Mouse (Mus musculus) layer of hippocampus, adult 8-10 months (tissue): ENCODE results near the gene Gabbr2. TPM values are rescaled to one million over a fixed set of nuclear protein-coding genes. Genes with fewer than 3 reads are reported as not detected.
A peak's percentile ranks its signal among the peaks of the same experiment; 100 is the strongest.
"Not testable (repeated sequence)": the region's sequence is repeated elsewhere in the genome, so short reads cannot be mapped to it uniquely, and the experiment has no call there.

Experiments
- DNase-seq, 2 experiments: peaks; one replicate each; pipeline ENCODE4 v3.0.0; 2022; ENCODE audit warnings: low spot score in 2 of 2
- total RNA-seq, 4 experiments: library from RNA; stranded (reverse); gene quantifications; 2 replicates each; pipeline ENCODE4 v1.2.4; 2022

Gabbr2 gene
- total RNA-seq, 4 experiments from 2014 or later = 175 to 209 (median 187) TPM

GRCm38 (mm10) chr4:46664123-46665009 lies 327.3 kb downstream of the Gabbr2 start:
- peak in 1 of 2 experiments; percentile 40 for DNase-seq

GRCm38 (mm10) chr4:46661433-46661832 lies 330.2 kb downstream of the Gabbr2 start:
- no peak for DNase-seq

- no peak for DNase-seq
Observed at GRCm38 (mm10) chr4:46658946-46659345, 332.7 kb downstream of the Gabbr2 start.

- DNase-seq = peak in 1 of 2 experiments; percentile 66
Observed at GRCm38 (mm10) chr4:46657116-46657515, 334.6 kb downstream of the Gabbr2 start.

- DNase-seq = no peak
Observed at GRCm38 (mm10) chr4:46655956-46656355, 335.7 kb downstream of the Gabbr2 start.

GRCm38 (mm10) chr4:46655298-46655697 lies 336.4 kb downstream of the Gabbr2 start:
- no peak for DNase-seq

GRCm38 (mm10) chr4:46650086-46650753 lies 341.5 kb downstream of the Gabbr2 start, which contains the start of gene Tbc1d2:
Gene Tbc1d2, minus strand, starts transcription at chr4:46650209.
- peak; percentile 79 to 91 for DNase-seq

GRCm38 (mm10) chr4:46649161-46649560 lies 342.5 kb downstream of the Gabbr2 start:
- no peak for DNase-seq

GRCm38 (mm10) chr4:46643676-46644112 lies 348.0 kb downstream of the Gabbr2 start:
- no peak for DNase-seq

- no peak for DNase-seq
Observed at GRCm38 (mm10) chr4:46642924-46643675, 348.6 kb downstream of the Gabbr2 start.

- no peak for DNase-seq
Observed at GRCm38 (mm10) chr4:46641283-46641682, 350.4 kb downstream of the Gabbr2 start.

GRCm38 (mm10) chr4:46639866-46640265 lies 351.8 kb downstream of the Gabbr2 start:
- no peak for DNase-seq

GRCm38 (mm10) chr4:46637250-46637649 lies 354.4 kb downstream of the Gabbr2 start:
- not testable (repeated sequence) for DNase-seq

- DNase-seq = no peak
Observed at GRCm38 (mm10) chr4:46635702-46636430, 355.8 kb downstream of the Gabbr2 start.

- DNase-seq = no peak
Observed at GRCm38 (mm10) chr4:46634881-46635280, 356.8 kb downstream of the Gabbr2 start.

GRCm38 (mm10) chr4:46633565-46633964 lies 358.1 kb downstream of the Gabbr2 start:
- not testable (repeated sequence) for DNase-seq

GRCm38 (mm10) chr4:46632465-46632864 lies 359.2 kb downstream of the Gabbr2 start:
- DNase-seq = no peak

GRCm38 (mm10) chr4:46630390-46630789 lies 361.3 kb downstream of the Gabbr2 start:
- no peak for DNase-seq

- no peak for DNase-seq
Observed at GRCm38 (mm10) chr4:46628873-46629272, 362.8 kb downstream of the Gabbr2 start.

GRCm38 (mm10) chr4:46628081-46628480 lies 363.6 kb downstream of the Gabbr2 start:
- no peak for DNase-seq

- DNase-seq = no peak
Observed at GRCm38 (mm10) chr4:46625101-46625500, 366.6 kb downstream of the Gabbr2 start.
